Mouse (Mus musculus) heart, embryonic 16.5 days (tissue): ENCODE measurements around the gene Bub1b. TPM values are rescaled to one million over a fixed set of nuclear protein-coding genes. Genes with fewer than 3 reads are reported as not detected.
"Not testable (repeated sequence)": the region's sequence is repeated elsewhere in the genome, so short reads cannot be mapped to it uniquely, and the experiment has no call there.

Experiments used
- ATAC-seq: fragments of 200-750 bp; cut with Nextera tagmentation; replicated peaks from 2 replicates; pipeline ENCODE4 v1.8.0; 2017; ENCODE audit warnings: moderate number of reproducible peaks; ENCODE audit not compliant: insufficient read depth, low FRiP score; ENCODE audit errors: extremely low read depth
- H3K27ac ChIP-seq: fragments of 300-500 bp; sonication (generic); 2 replicates; pipeline ENCODE4 v1.5.1; 2014; ENCODE audit warnings: mild to moderate bottlenecking, low read length, control low read depth, moderate library complexity
- H3K27me3 ChIP-seq: fragments of 300-500 bp; sonication (generic); 2 replicates; pipeline ENCODE4 v1.6.1; 2014; ENCODE audit warnings: low read length, mixed read lengths; ENCODE audit not compliant: control insufficient read depth, insufficient read depth
- H3K36me3 ChIP-seq: fragments of 300-500 bp; sonication (generic); 2 replicates; pipeline ENCODE4 v1.6.1; 2014; ENCODE audit not compliant: control insufficient read depth, insufficient read depth
- H3K4me1 ChIP-seq: fragments of 300-500 bp; sonication (generic); 2 replicates; pipeline ENCODE4 v1.6.1; 2014; ENCODE audit warnings: low read length, mixed read lengths; ENCODE audit not compliant: control insufficient read depth, insufficient read depth
- H3K4me2 ChIP-seq: fragments of 300-500 bp; sonication (generic); 2 replicates; pipeline ENCODE4 v1.6.1; 2014; ENCODE audit warnings: low read depth, mild to moderate bottlenecking, control low read depth, low read length
- H3K4me3 ChIP-seq: fragments of 300-500 bp; sonication (generic); 2 replicates; pipeline ENCODE4 v1.5.1; 2014; ENCODE audit warnings: mild to moderate bottlenecking, control low read depth, low read length
- H3K9ac ChIP-seq: fragments of 300-500 bp; sonication (generic); 2 replicates; pipeline ENCODE4 v1.6.1; 2014; ENCODE audit warnings: low read length, control low read depth
- H3K9me3 ChIP-seq: fragments of 300-500 bp; sonication (generic); replicated peaks from 2 replicates; pipeline ENCODE4 v1.6.1; 2016; ENCODE audit warnings: low read length; ENCODE audit not compliant: control insufficient read depth
- WGBS: fragments of 180-500 bp; shearing (Covaris S2); extraction: QIAGEN DNeasy Blood & Tissue Kit; methylation state at CpG from one replicate; pipeline ENCODE4 v1.1.7; 2014; 5-methylcytosine and 5-hydroxymethylcytosine counted together
- polyA plus RNA-seq: library from polyadenylated mRNA; unstranded; fragments of >200 nt; fragmentation: Nextera tagmentation; extraction: Ambion mirVana; gene quantifications from 2 replicates; pipeline ENCODE4 v1.2.1, GENCODE M21; 2015

Gene Bub1b
- polyA plus RNA-seq, 1 experiment from 2014 or later, result 78.4 TPM

- 0 out of 2 replicates have a peak, but pooled peaks have one; percentile 30 for ATAC-seq
- Histone ChIP-seq H3K4me2 (no peak overlapping the region), H3K27ac (peak overlapping the region; percentile 16; the same call in 1 of the 2 replicates), H3K4me3 (no peak overlapping the region), H3K36me3 (peaks cover 58% of the 10 kb centered on the region), H3K9ac (no peak overlapping the region), H3K27me3 (no peaks in the 10 kb centered on the region), H3K9me3 (no peaks in the 10 kb centered on the region), H3K4me1 (peaks cover 7% of the 10 kb centered on the region; the same call in 1 of the 2 replicates)
- WGBS, result 37% methylated on average over 8 of the region's 8 CpGs
Observed at GRCm38 (mm10) chr2:118637888-118638526, 40.0 kb downstream of the Bub1b start.

- no peak overlapping the region for H3K9ac ChIP-seq
- H3K4me2 ChIP-seq, result no peak overlapping the region
- peak; percentile 61 for ATAC-seq
- H3K4me1 ChIP-seq, result peaks cover 7% of the 10 kb centered on the region; the same call in 1 of the 2 replicates
- H3K4me3 ChIP-seq, result no peak overlapping the region
- WGBS, result 58% methylated on average over 8 of the region's 8 CpGs
- H3K27me3 ChIP-seq, result no peaks in the 10 kb centered on the region
- no peak overlapping the region; the same call in 1 of the 2 replicates for H3K27ac ChIP-seq
- peaks cover 52% of the 10 kb centered on the region for H3K36me3 ChIP-seq
- no peaks in the 10 kb centered on the region for H3K9me3 ChIP-seq
Observed at GRCm38 (mm10) chr2:118638686-118639085, 40.7 kb downstream of the Bub1b start.

- Histone ChIP-seq H3K9ac (no peak overlapping the region), H3K27ac (no peak overlapping the region), H3K4me1 (peaks cover 7% of the 10 kb centered on the region; the same call in 1 of the 2 replicates), H3K27me3 (no peaks in the 10 kb centered on the region), H3K4me3 (no peak overlapping the region), H3K36me3 (peaks cover 39% of the 10 kb centered on the region), H3K4me2 (no peak overlapping the region), H3K9me3 (no peaks in the 10 kb centered on the region)
- WGBS, result 42% methylated on average over 2 of the region's 2 CpGs
- ATAC-seq, result no peak
Observed at GRCm38 (mm10) chr2:118641147-118641546, 43.1 kb downstream of the Bub1b start.

- Histone ChIP-seq H3K9me3 (no peaks in the 10 kb centered on the region), H3K4me1 (peaks cover 10% of the 10 kb centered on the region), H3K4me2 (no peak overlapping the region), H3K9ac (no peak overlapping the region), H3K27me3 (no peaks in the 10 kb centered on the region), H3K36me3 (peaks cover 33% of the 10 kb centered on the region), H3K27ac (no peak overlapping the region), H3K4me3 (no peak overlapping the region)
- no peak for ATAC-seq
- WGBS, result 70% methylated on average over 3 of the region's 3 CpGs
Observed at GRCm38 (mm10) chr2:118642431-118642830, 44.4 kb downstream of the Bub1b start.

- H3K27ac ChIP-seq, result no peak overlapping the region
- peaks cover 10% of the 10 kb centered on the region for H3K4me1 ChIP-seq
- ATAC-seq, result no peak
- H3K9ac ChIP-seq, result no peak overlapping the region
- no peaks in the 10 kb centered on the region for H3K27me3 ChIP-seq
- no peak overlapping the region for H3K4me2 ChIP-seq
- H3K9me3 ChIP-seq, result no peaks in the 10 kb centered on the region
- H3K36me3 ChIP-seq, result peaks cover 33% of the 10 kb centered on the region
- WGBS, result 59% methylated on average over 3 of the region's 3 CpGs
- no peak overlapping the region for H3K4me3 ChIP-seq
Observed at GRCm38 (mm10) chr2:118642942-118643341, 44.9 kb downstream of the Bub1b start.

- 49% methylated on average over 5 of the region's 5 CpGs for WGBS
- no peaks in the 10 kb centered on the region for H3K27me3 ChIP-seq
- H3K4me2 ChIP-seq, result no peak overlapping the region
- H3K4me3 ChIP-seq, result no peak overlapping the region
- peaks cover 3% of the 10 kb centered on the region for H3K4me1 ChIP-seq
- H3K9me3 ChIP-seq, result peaks cover 6% of the 10 kb centered on the region; the same call in 1 of the 2 replicates
- peaks cover 8% of the 10 kb centered on the region; the same call in 1 of the 2 replicates for H3K36me3 ChIP-seq
- no peak overlapping the region; the same call in 1 of the 2 replicates for H3K9ac ChIP-seq
- ATAC-seq, result no peak
- H3K27ac ChIP-seq, result no peak overlapping the region
Observed at GRCm38 (mm10) chr2:118646665-118647064, 48.7 kb downstream of the Bub1b start.

GRCm38 (mm10) chr2:118650697-118651096, 52.7 kb downstream of the Bub1b start:
- not testable (repeated sequence) for H3K9me3 ChIP-seq, H3K9ac ChIP-seq

GRCm38 (mm10) chr2:118656688-118657281, 58.8 kb downstream of the Bub1b start:
- H3K27me3 ChIP-seq, result no peaks in the 10 kb centered on the region
- no peaks in the 10 kb centered on the region for H3K36me3 ChIP-seq
- WGBS, result 23% methylated on average over 3 of the region's 3 CpGs
- H3K27ac ChIP-seq, result peak overlapping the region; percentile 69
- H3K9me3 ChIP-seq, result 0 out of 2 replicates have a peak, but pooled peaks cover 3% of the 10 kb centered on the region
- H3K4me3 ChIP-seq, result no peak overlapping the region
- no peak overlapping the region for H3K9ac ChIP-seq
- H3K4me2 ChIP-seq, result no peak overlapping the region
- peaks cover 28% of the 10 kb centered on the region for H3K4me1 ChIP-seq
- 0 out of 2 replicates have a peak, but pooled peaks have one; percentile 19 for ATAC-seq

More at GRCm38 (mm10) chr2:118650697-118651096, 52.7 kb downstream of the Bub1b start:
- H3K4me3 ChIP-seq, H3K27ac ChIP-seq, H3K4me2 ChIP-seq, H3K4me1 ChIP-seq, H3K36me3 ChIP-seq, ATAC-seq, H3K27me3 ChIP-seq: not testable (repeated sequence)
- WGBS, result 60% methylated on average over 1 of the region's 2 CpGs

GRCm38 (mm10) chr2:118658457-118658856, 60.4 kb downstream of the Bub1b start:
- H3K4me2 ChIP-seq, result no peak overlapping the region
- no peaks in the 10 kb centered on the region; the same call in 1 of the 2 replicates for H3K27me3 ChIP-seq
- ATAC-seq, result no peak
- H3K36me3 ChIP-seq, result no peaks in the 10 kb centered on the region
- no peaks in the 10 kb centered on the region for H3K9me3 ChIP-seq
- WGBS, result 50% methylated on average over 4 of the region's 4 CpGs
- H3K27ac ChIP-seq, result no peak overlapping the region
- H3K9ac ChIP-seq, result no peak overlapping the region
- H3K4me3 ChIP-seq, result no peak overlapping the region
- H3K4me1 ChIP-seq, result peaks cover 32% of the 10 kb centered on the region
